11 mouse cellular contexts compared by ENCODE assay signal in genomic region chr1:189757054-189757408, GRCm38 (mm10). TPM values are rescaled to one million over a fixed set of nuclear protein-coding genes. Genes with fewer than 3 reads are reported as not detected.
DNase-seq lines count a peak whose midpoint lies in the region; ATAC-seq and TF ChIP-seq lines count a peak whose summit lies in the region.
"Had no signal": no experiment of that assay in that cellular context is flagged by ENCODE, and none has a peak within 500 bp of the region (broad histone marks: within the 10 kb centered on the region; RNA-seq: fewer than 3 reads in every experiment).

No protein-coding gene starts in this region.

- TF ChIP-seq EP300 in heart, adult 2 months (IDR thresholded peaks at IDR 0.05; ENCODE audit: insufficient read depth, low read depth, low read length): no peak

- 73% methylated on average over 7 of the region's 7 CpGs for WGBS in heart, adult 2 months
- 11% methylated on average over 7 of the region's 7 CpGs for WGBS in kidney, postnatal 0 days
- 62% methylated on average over 7 of the region's 7 CpGs for WGBS in cerebellum, adult 2 months

- TF ChIP-seq POLR2A in heart, adult 2 months (IDR thresholded peaks at IDR 0.05; ENCODE audit: insufficient read depth, low read depth, low read length): no peak
- TF ChIP-seq POLR2A in cerebellum, adult 2 months (IDR thresholded peaks at IDR 0.05; ENCODE audit: borderline replicate concordance, insufficient read depth, low read length): no peak

- no peak for TF ChIP-seq CTCF in heart, adult 2 months (IDR thresholded peaks at IDR 0.05)
- no peak for TF ChIP-seq CTCF in kidney, postnatal 0 days (IDR thresholded peaks at IDR 0.05; ENCODE audit: low read depth)
- no peak for TF ChIP-seq CTCF in cerebellum, adult 2 months (IDR thresholded peaks at IDR 0.05; ENCODE audit: borderline replicate concordance, insufficient read depth, low read depth, low read length)

- no peak overlapping the region for H3K4me3 ChIP-seq in heart, adult 2 months
- no peak overlapping the region for H3K4me3 ChIP-seq in kidney, postnatal 0 days (replicated peaks; ENCODE audit: low read depth, low read length)
- no peak overlapping the region for H3K4me3 ChIP-seq in cerebellum, adult 2 months (replicated peaks; ENCODE audit: insufficient read depth, low read depth, low read length)
- H3K4me3 ChIP-seq: forebrain, embryonic 13.5 days; heart, embryonic 15.5 days had no signal

- H3K36me3 ChIP-seq in heart, adult 2 months (ENCODE audit: control insufficient read depth, insufficient read depth, low read length): no peaks in the 10 kb centered on the region
- H3K36me3 ChIP-seq in kidney, postnatal 0 days (ENCODE audit: insufficient read depth, low read length): no peaks in the 10 kb centered on the region
- H3K36me3 ChIP-seq: heart, embryonic 15.5 days had no signal

- H3K27ac ChIP-seq in heart, adult 2 months: peak overlapping the region; percentile 52; the same call in 1 of the 2 replicates
- H3K27ac ChIP-seq in kidney, postnatal 0 days: peak overlapping the region; percentile 82
- H3K27ac ChIP-seq in cerebellum, adult 2 months (ENCODE audit: insufficient read depth, low read length): no peak overlapping the region
- H3K27ac ChIP-seq: forebrain, embryonic 13.5 days had no signal

- no peak overlapping the region for H3K9ac ChIP-seq in heart, adult 2 months (ENCODE audit: low read depth, low read length)
- no peak overlapping the region; the same call in 1 of the 2 replicates for H3K9ac ChIP-seq in kidney, postnatal 0 days (ENCODE audit: low read depth, low read length)
- H3K9ac ChIP-seq: forebrain, embryonic 13.5 days; heart, embryonic 15.5 days had no signal

- H3K27me3 ChIP-seq in heart, adult 2 months (ENCODE audit: control insufficient read depth, insufficient read depth, low read length): no peaks in the 10 kb centered on the region
- H3K27me3 ChIP-seq in kidney, postnatal 0 days (ENCODE audit: insufficient read depth, low read length): no peaks in the 10 kb centered on the region
- H3K27me3 ChIP-seq in cerebellum, adult 2 months (ENCODE audit: control insufficient read depth, insufficient read depth, low read length): no peaks in the 10 kb centered on the region
- H3K27me3 ChIP-seq: heart, embryonic 15.5 days had no signal

- intact Hi-C loops in heart, adult 2 months (cut with DNase I): no loop called here

- peak; percentile 30; the same call in 1 of the 2 replicates for ATAC-seq in kidney, postnatal 0 days (replicated peaks; ENCODE audit: low FRiP score, low read depth)
- peak; percentile 81 for ATAC-seq in erythroblast, adult 5-6 weeks (replicated peaks; ENCODE audit: low FRiP score, poor library complexity, severe bottlenecking)
- peak; percentile 64 for ATAC-seq in megakaryocyte progenitor cell, adult 5-6 weeks (replicated peaks; ENCODE audit: poor library complexity)

- no peak for DNase-seq in heart, adult 2 months
- DNase-seq in heart, adult 18-20 months: no peak
- peak; percentile 53 for DNase-seq in kidney, postnatal 0 days (ENCODE audit: low spot score)
- DNase-seq in kidney, adult 8-10 months: no peak
- no peak for DNase-seq in cerebellum, adult 2 months
- no peak for DNase-seq in thymus, postnatal 25 days
- DNase-seq: adrenal gland, adult 2 months had no signal

- H3K9me3 ChIP-seq in kidney, postnatal 0 days (replicated peaks; ENCODE audit: low read length): no peaks in the 10 kb centered on the region
- H3K9me3 ChIP-seq: forebrain, embryonic 13.5 days; heart, embryonic 15.5 days had no signal

- H3K4me2 ChIP-seq in kidney, postnatal 0 days (ENCODE audit: low read length): 0 out of 2 replicates have a peak overlapping the region, but pooled peaks have one; percentile 13
- H3K4me2 ChIP-seq: forebrain, embryonic 13.5 days; heart, embryonic 15.5 days had no signal

- peaks cover 2% of the 10 kb centered on the region for H3K4me1 ChIP-seq in heart, adult 2 months (ENCODE audit: control insufficient read depth, insufficient read depth, low read length)
- peaks cover 28% of the 10 kb centered on the region for H3K4me1 ChIP-seq in kidney, postnatal 0 days (replicated peaks; ENCODE audit: insufficient read depth, low read length)
- H3K4me1 ChIP-seq in cerebellum, adult 2 months (ENCODE audit: control insufficient read depth, insufficient read depth, low read length): no peaks in the 10 kb centered on the region

- peaks cover 10% of the 10 kb centered on the region for H3K79me2 ChIP-seq in heart, adult 2 months (replicated peaks; ENCODE audit: control insufficient read depth, insufficient read depth, low read length)

RNA-seq across cellular contexts. Expression of gene Ptpn14, which starts 29.0 kb away (rescaled TPM):
- 10 to 100 TPM; 29.3 to 30.1 TPM for total RNA-seq in heart, adult 2 months (2021)
- 11.9 and 13.5 TPM in 2 replicates for polyA plus RNA-seq in heart, adult 2 months (2012; rRNA removed)
- total RNA-seq in heart, adult 18-20 months (2021): 10 to 100 TPM; 29.3 to 33.7 TPM
- 11.1 and 11.6 TPM in 2 replicates for polyA plus RNA-seq in kidney, postnatal 0 days (2015; fragmentation: Nextera tagmentation; extraction: Ambion mirVana)
- 0.84 and 1.5 TPM in 2 replicates for total RNA-seq in erythroblast, adult 5-6 weeks (2015; ENCODE audit: low replicate concordance)
- 0.56 and 1.3 TPM in 2 replicates for total RNA-seq in erythroblast, adult 5-6 weeks (2017; ENCODE audit: low replicate concordance)
- total RNA-seq in megakaryocyte progenitor cell, adult 5-6 weeks (2015): 0.39 and 1.1 TPM in 2 replicates
- 0.37 and 0.64 TPM in 2 replicates for total RNA-seq in megakaryocyte progenitor cell, adult 5-6 weeks (2017)
- polyA plus RNA-seq in cerebellum, adult 2 months (2012; rRNA removed): 1.4 and 1.7 TPM in 2 replicates

Comparison
In these comparisons a context has a peak if more than half of its experiments do, and no peak if none do; other contexts are left out.
1. ATAC-seq: peak in every context shown above with its lines; median percentile 81 in erythroblast, adult 5-6 weeks; 64 in megakaryocyte progenitor cell, adult 5-6 weeks; 30 in kidney, postnatal 0 days.
2. RNA of gene Ptpn14, which starts 29.0 kb away (total RNA-seq): 29.3 to 33.7 TPM in heart, adult 18-20 months and 29.3 to 30.1 TPM in heart, adult 2 months; 0.56 to 1.5 TPM in erythroblast, adult 5-6 weeks and 0.37 to 1.1 TPM in megakaryocyte progenitor cell, adult 5-6 weeks; every median in the first group is over 10 times any median in the second.